ENCODE assay signal across 13 mouse cellular contexts in the genomic region with DNA sequence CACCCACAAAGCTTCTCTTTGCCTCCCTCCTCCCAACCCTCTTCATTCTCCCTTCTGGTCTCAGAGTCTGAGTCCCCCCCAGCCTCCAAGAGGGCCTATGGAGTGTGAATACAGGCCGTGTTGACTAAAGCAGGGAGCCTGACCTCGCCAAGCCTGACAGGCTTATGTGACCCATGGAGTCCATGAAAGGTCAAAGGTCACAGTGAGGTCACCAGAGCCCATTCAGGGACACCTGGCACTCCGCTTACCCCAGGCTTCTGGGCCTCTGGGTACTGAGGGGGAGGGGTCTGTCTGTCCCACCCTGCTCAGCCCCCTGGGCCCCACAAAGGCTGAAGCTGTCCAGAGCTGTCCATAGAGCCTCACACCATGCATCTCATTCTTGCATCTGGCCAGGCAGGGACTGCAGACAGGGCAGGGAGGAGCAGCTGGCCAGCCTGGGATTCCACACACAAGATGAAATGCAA. TPM values are rescaled to one million over a fixed set of nuclear protein-coding genes. Genes with fewer than 3 reads are reported as not detected.
DNase-seq lines count a peak whose midpoint lies in the region; ATAC-seq lines count a peak whose summit lies in the region.
"Had no signal": no experiment of that assay in that cellular context is flagged by ENCODE, and none has a peak within 500 bp of the region (broad histone marks: within the 10 kb centered on the region; RNA-seq: fewer than 3 reads in every experiment).

No protein-coding gene starts in this region.

- no peak overlapping the region for H3K9ac ChIP-seq in heart, embryonic 11.5 days (ENCODE audit: low read depth, low read length)
- H3K9ac ChIP-seq in hindbrain, embryonic 14.5 days = no peak overlapping the region
- H3K9ac ChIP-seq in midbrain, embryonic 13.5 days (replicated peaks) = no peak overlapping the region

- no peak overlapping the region for H3K4me3 ChIP-seq in heart, embryonic 11.5 days (ENCODE audit: low read depth, low read length)
- no peak overlapping the region for H3K4me3 ChIP-seq in hindbrain, embryonic 14.5 days (replicated peaks; ENCODE audit: low read length)
- H3K4me3 ChIP-seq in midbrain, embryonic 13.5 days (replicated peaks) = no peak overlapping the region
- H3K4me3 ChIP-seq: gastrocnemius, adult 2 months had no signal

- H3K27me3 ChIP-seq in heart, embryonic 11.5 days (ENCODE audit: control insufficient read depth, insufficient read depth, low read length) = no peaks in the 10 kb centered on the region
- H3K27me3 ChIP-seq in hindbrain, embryonic 14.5 days (ENCODE audit: control insufficient read depth, insufficient read depth, low read length) = no peaks in the 10 kb centered on the region
- H3K27me3 ChIP-seq in midbrain, embryonic 13.5 days = no peaks in the 10 kb centered on the region

- H3K4me2 ChIP-seq in heart, embryonic 11.5 days = no peak overlapping the region
- no peak overlapping the region for H3K4me2 ChIP-seq in hindbrain, embryonic 14.5 days (replicated peaks)
- H3K4me2 ChIP-seq in midbrain, embryonic 13.5 days (replicated peaks) = no peak overlapping the region

- peak; percentile 55 for ATAC-seq in heart, embryonic 11.5 days (replicated peaks; ENCODE audit: insufficient number of reproducible peaks, low FRiP score, low TSS enrichment)
- peak; percentile 46; the same call in 1 of the 2 replicates for ATAC-seq in hindbrain, embryonic 14.5 days (ENCODE audit: low FRiP score)
- peak; percentile 77; the same call in 1 of the 2 replicates for ATAC-seq in midbrain, embryonic 13.5 days

- H3K4me1 ChIP-seq in heart, embryonic 11.5 days (ENCODE audit: control insufficient read depth, insufficient read depth, low read length) = peaks cover 13% of the 10 kb centered on the region
- H3K4me1 ChIP-seq in hindbrain, embryonic 14.5 days (replicated peaks; ENCODE audit: control insufficient read depth, insufficient read depth, low read length) = no peaks in the 10 kb centered on the region; the same call in 1 of the 2 replicates
- peaks cover 9% of the 10 kb centered on the region for H3K4me1 ChIP-seq in midbrain, embryonic 13.5 days (replicated peaks)

- DNase-seq in heart, postnatal 14 days = no peak
- DNase-seq in R1 (ENCODE audit: low read depth, low spot score) (peak; percentile 43), adipocyte (ENCODE audit: low spot score) (no peak)
- no peak for DNase-seq in hindbrain, embryonic 14.5 days (ENCODE audit: low spot score)
- no peak for DNase-seq in gastrocnemius, postnatal 14 days
- DNase-seq in kidney, adult 11 months = no peak
- DNase-seq: cerebellum, adult 11-12 months; kidney, postnatal 10 days; right cerebral cortex, postnatal 14 days had no signal

- 19% methylated on average over 3 of the region's 3 CpGs for WGBS in heart, embryonic 11.5 days (ENCODE audit: insufficient replicate concordance)
- WGBS in hindbrain, embryonic 14.5 days = 5% methylated on average over 3 of the region's 3 CpGs
- WGBS in midbrain, embryonic 13.5 days = 8% methylated on average over 3 of the region's 3 CpGs

- no peak overlapping the region for H3K27ac ChIP-seq in heart, embryonic 11.5 days (ENCODE audit: low read depth, low read length)
- no peak overlapping the region for H3K27ac ChIP-seq in hindbrain, embryonic 14.5 days
- H3K27ac ChIP-seq in midbrain, embryonic 13.5 days = no peak overlapping the region
- H3K27ac ChIP-seq: gastrocnemius, adult 2 months; macrophage had no signal

- H3K36me3 ChIP-seq in heart, embryonic 11.5 days (ENCODE audit: control insufficient read depth, insufficient read depth, low read length) = no peaks in the 10 kb centered on the region
- H3K36me3 ChIP-seq in hindbrain, embryonic 14.5 days (replicated peaks; ENCODE audit: control insufficient read depth, insufficient read depth) = no peaks in the 10 kb centered on the region
- H3K36me3 ChIP-seq in midbrain, embryonic 13.5 days = no peaks in the 10 kb centered on the region

- no peaks in the 10 kb centered on the region for H3K9me3 ChIP-seq in heart, embryonic 11.5 days (replicated peaks; ENCODE audit: control insufficient read depth, low read length)
- no peaks in the 10 kb centered on the region for H3K9me3 ChIP-seq in hindbrain, embryonic 14.5 days (ENCODE audit: control insufficient read depth, low read length)
- H3K9me3 ChIP-seq in midbrain, embryonic 13.5 days = no peaks in the 10 kb centered on the region

- intact Hi-C loops in heart, postnatal 14 days (cut with DNase I) = no loop called here
- intact Hi-C loops in gastrocnemius, postnatal 14 days (cut with DNase I; ENCODE audit: low total_unique reads) = no loop called here

RNA-seq across cellular contexts. Expression of a gene that starts 37.2 kb away (rescaled TPM):
- polyA plus RNA-seq in heart, embryonic 11.5 days (2014; fragmentation: Nextera tagmentation; extraction: Ambion mirVana) = 2.4 and 3.0 TPM in 2 replicates
- total RNA-seq in heart, postnatal 14 days (2021) = 10 to 100 TPM; 19.9 to 20.6 TPM
- 4.9 TPM in 2 replicates for polyA plus RNA-seq in hindbrain, embryonic 14.5 days (2014; fragmentation: Nextera tagmentation; extraction: Ambion mirVana)
- 4.9 and 5.0 TPM in 2 replicates for polyA plus RNA-seq in midbrain, embryonic 13.5 days (2015; fragmentation: Nextera tagmentation; extraction: Ambion mirVana)
- total RNA-seq in gastrocnemius, postnatal 14 days (2021) = 10 to 100 TPM; 12.1 to 15.0 TPM

RNA-seq across cellular contexts. Expression of a gene that starts 56.2 kb away (rescaled TPM):
- 103 and 113 TPM in 2 replicates for polyA plus RNA-seq in heart, embryonic 11.5 days (2014; fragmentation: Nextera tagmentation; extraction: Ambion mirVana)
- 10 to 100 TPM; 34.1 to 44.0 TPM for total RNA-seq in heart, postnatal 14 days (2021)
- polyA plus RNA-seq in hindbrain, embryonic 14.5 days (2014; fragmentation: Nextera tagmentation; extraction: Ambion mirVana) = 71.0 and 74.4 TPM in 2 replicates
- polyA plus RNA-seq in midbrain, embryonic 13.5 days (2015; fragmentation: Nextera tagmentation; extraction: Ambion mirVana) = 48.7 and 60.9 TPM in 2 replicates
- 10 to 100 TPM; 34.0 to 51.7 TPM for total RNA-seq in gastrocnemius, postnatal 14 days (2021)
